Mouse (Mus musculus) ovary, postnatal 14 days (tissue): Measurements from ENCODE around the gene Scube2.

ENCODE experiments used
- DNase-seq: peaks from one replicate; pipeline ENCODE4 v3.0.0; 2022; ENCODE audit warnings: low spot score

The Scube2 gene

DNA sequence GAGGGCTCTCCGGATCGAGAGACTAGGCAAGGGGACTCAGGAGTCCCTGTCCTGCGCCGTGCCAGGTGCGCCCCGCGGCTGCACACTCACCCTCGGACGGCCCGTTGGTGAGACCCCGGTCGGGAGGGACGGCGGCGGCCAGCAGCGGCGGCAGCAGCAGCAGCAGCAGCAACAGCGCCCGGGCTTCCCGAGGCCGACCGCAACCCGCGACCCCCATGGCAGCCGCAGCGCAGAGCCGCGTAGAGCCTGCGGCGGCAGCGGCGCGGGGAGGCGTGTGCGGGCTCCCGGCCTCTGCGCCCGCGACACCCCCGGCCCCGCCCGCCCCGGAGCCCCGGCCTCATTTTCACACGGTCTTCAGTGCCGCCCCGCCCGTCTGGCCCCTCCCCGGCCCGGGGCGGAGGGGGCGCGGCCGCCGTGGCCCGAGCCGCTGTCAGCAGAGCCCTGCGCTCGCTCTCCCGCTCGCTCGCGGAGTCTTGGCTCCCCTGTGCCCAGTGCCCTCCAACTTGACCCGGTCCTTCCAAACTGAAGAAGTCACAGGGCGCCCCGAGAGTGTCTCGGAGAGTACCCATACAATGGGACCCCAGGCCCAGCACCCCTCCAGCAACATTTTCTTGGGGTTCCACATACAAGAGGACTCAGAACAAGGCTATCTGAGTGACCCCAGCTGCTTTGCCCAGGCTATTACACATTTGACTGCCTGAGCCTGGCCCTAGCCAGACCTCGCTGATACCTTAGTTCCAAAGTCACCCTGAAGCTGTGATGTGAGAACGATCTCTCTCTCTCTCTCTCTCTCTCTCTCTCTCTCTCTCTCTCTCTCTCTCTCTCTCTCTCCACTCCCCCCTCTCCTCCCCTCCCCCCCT, at the start of gene Scube2:
TSS of gene Scube2 (minus strand) at position 310 of the 860 bp plus-strand sequence.
- no peak for DNase-seq

DNA sequence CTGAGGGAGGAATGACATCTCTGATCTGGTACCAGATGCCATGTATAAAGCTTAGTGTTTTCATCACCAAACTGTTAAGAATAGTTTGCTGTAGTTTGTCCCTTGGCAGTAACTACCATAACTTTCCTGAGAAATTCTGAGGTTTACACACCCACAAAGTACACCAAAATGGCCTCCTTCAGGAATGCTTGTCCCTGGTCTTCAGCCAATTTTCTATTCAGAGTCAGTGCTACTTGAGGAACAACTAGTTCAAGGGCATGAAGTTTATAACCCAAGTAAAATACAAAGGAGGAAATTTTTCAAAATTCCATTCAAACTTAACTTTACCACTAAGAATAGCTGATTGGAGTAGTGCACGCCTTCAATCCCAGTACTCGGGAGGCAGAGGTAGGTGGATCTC, 40.7 kb upstream of the Scube2 start:
- DNase-seq, result no peak

DNA sequence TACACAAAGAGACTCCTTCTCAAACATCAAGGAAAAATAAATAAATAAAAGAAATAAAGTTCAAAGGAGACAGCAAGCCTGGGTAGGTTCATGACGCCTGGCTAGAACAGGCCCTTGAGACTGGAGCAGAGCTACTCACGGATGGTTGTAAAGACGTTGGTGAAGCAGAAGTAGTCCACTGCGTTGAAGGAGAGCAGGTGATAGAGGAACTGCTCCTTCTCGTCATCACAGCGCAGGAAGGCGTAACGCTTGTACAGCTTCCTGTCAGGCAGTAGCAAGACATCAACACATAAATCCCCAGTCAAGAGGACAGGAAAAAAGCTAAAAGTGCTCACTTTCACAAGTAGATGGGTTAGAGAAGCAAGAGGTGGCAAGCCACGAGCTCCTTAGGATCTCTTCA, 35.4 kb upstream of the Scube2 start:
- no peak for DNase-seq

DNA sequence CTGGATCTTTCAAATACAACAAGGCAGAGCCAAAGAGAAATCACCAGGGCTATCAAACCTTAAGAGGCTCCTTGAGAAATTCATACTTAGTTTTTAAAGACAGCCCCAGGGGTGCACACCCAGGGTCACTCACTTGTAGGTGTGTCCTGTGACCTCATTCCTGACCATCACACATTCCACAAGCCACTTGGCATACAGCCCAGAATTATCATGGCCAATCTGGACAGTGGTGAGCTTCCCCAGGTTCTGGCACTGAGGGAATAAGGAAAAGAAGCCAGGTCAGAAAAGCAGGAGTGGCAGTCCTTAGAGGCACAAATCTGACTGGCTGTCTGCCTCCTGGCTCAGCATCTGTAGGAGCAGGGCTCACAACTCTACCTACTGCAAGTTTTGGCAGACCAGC, 33.4 kb upstream of the Scube2 start:
- DNase-seq, result no peak

DNA sequence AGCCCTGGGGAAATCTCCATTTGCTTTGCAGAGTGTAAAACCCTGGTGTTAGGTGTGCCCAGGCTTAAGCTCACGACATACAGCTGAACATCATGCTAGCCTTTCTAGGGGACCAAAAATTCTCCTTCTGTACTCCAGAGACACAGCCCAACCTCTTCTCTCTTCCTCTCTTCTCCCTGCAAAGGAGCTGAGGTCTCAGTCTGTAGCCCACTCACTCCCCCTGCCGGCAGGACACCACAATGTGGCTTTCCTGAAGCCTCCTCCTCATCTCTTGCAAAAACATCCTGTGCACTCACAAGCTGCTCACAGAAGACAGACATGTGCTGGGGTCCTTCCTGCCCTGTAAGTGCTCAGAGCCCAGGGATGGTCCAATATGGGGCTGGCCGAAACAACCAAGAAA, 27.1 kb upstream of the Scube2 start:
- peak; percentile 67 for DNase-seq

DNA sequence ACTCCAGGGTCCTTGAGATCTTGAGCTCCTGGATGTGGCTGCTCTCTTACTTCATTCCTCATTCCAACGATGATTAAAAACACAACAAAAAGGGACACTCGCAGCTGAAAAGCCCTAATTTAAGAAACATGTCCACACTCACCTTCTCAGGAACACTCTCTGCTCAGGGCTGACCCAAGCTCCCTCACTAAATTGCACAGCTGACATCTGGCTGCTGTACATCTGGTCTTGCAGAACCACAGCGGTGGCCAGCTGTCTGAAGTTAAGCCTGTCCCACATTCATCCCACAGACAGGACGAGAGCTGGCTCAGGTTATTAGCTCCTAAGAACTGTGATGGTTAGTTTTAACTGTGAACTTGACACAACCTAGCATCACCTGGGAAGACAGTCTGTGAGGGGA, 26.3 kb upstream of the Scube2 start:
- DNase-seq, result no peak

- no peak for DNase-seq
Observed at GRCm38 (mm10) chr7:109890256-109890655, 24.8 kb upstream of the Scube2 start.

DNA sequence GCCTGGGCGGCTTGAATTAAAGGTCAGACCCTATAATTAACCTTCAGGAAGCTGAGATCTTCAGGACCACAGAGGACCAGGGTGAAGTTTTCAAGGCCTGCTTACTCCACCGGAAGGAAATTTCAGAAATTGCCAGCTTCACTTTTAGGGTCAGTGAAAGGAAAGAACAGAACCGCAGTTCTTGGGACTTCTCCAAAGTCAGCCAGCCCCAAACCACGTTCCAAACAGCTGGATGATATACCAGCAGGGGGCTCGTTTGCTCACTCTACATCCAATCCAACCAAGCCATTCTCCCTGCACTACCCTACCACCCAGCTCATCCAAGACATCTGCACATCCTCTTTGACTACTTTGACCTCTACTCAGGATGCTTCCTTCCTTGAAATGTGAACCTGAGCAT, 23.8 kb upstream of the Scube2 start:
- DNase-seq, result no peak

- no peak for DNase-seq
Observed at GRCm38 (mm10) chr7:109886249-109886648, 20.8 kb upstream of the Scube2 start.

DNA sequence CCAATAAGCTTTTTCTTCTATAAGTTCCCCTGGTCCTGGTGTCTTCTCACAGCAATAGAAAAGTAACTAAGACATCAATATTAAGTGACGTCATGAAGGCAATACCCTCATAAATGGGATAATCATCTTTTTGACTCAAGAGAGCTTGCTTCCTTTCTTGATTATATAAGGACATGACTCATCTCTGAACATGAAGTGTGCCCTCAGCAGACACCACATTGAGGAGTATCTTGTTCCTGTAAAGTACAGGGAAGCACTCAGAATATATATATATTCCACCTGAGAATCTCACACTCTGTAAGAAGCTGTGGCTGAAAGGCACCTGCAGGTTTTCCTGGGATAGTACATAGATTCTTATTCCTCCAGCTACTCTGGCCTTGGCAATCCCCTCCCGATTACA, 17.1 kb upstream of the Scube2 start:
- no peak for DNase-seq

GRCm38 (mm10) chr7:109881561-109882099, 16.2 kb upstream of the Scube2 start:
- no peak for DNase-seq

DNA sequence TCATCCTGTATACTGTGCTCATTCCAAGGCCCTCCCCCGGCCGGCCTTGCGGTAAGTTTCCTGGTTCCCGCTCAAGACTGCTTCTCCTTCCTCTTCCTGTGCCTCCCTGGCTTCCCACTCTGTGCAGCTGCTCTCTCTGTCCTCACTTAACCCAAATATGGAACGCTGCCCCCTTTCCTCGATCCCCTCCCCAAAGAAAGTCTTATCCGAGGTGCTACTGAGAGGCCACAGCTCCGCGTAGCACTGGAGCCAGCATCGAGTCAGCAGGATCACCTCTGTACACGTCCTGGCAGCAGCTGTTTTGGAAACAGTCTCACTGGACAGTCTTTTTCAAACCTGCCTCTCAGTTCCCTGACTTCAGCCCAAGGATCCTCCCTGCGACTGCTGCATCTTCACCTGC, 13.7 kb upstream of the Scube2 start:
- DNase-seq, result no peak

DNA sequence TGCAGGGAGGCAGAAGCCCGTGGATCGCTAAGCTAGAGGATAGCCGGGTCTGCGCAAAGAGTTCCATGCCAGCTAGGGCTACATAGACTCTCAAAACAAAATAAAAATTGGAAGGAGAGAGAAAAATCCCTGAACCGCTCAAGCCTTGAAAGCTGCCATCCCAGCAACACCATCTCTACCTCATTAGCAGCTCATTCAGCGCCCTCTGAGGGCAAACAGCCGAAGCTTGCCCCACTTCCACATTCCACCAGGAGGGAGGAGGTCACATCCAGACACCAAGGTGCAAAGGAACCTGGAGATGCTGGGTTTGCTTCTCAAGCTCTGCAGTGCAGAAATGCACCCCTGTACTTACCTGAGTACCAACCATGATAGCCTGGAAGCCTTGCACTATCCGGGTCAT, 10.6 kb upstream of the Scube2 start:
- no peak for DNase-seq

DNA sequence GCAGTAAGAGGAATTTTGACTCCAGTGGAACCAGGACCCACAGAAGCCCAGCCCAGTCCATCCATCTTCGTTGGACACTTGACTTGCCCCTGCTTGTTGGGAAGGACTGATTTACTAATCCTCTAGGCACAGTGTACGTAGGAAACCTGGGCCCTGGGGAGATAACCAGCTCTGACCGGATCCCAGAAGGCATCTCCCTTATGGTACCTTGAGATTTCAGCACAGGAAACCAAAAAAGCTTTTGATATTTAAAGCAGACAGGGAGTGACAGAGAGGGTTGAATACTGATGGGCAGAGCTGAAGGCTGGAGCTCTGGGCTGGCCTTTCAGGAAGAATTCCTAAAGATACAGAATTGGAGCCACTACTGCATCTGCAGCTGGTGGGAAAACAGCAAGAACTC, 10.1 kb upstream of the Scube2 start:
- no peak for DNase-seq

- DNase-seq, result no peak
Observed at GRCm38 (mm10) chr7:109875033-109875432, 9.6 kb upstream of the Scube2 start.

GRCm38 (mm10) chr7:109873170-109873569, 7.7 kb upstream of the Scube2 start:
- DNase-seq, result no peak

DNA sequence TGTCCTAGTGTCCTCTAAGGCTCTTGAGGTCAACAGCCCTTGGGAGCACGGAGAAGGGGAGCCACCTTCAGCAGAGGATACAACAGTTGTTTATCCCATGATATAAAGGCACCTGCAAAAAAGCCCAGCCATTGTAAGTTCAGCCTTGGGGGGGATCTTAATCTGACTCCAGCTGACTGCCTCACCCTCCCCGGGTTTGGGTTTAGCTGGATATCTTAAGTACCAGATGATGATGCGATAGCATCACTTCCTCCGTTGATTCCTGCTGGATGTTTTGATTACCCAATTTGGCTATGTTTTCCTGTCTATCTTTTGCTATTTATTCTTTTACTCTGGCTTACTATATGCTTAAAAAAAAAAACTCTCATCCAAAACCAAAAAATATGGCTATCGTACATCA, 5.8 kb upstream of the Scube2 start:
- no peak for DNase-seq

- no peak for DNase-seq
Observed at GRCm38 (mm10) chr7:109868498-109868897, 3.0 kb upstream of the Scube2 start.

- DNase-seq, result no peak
Observed at GRCm38 (mm10) chr7:109866643-109867042, 1.2 kb upstream of the Scube2 start.

DNA sequence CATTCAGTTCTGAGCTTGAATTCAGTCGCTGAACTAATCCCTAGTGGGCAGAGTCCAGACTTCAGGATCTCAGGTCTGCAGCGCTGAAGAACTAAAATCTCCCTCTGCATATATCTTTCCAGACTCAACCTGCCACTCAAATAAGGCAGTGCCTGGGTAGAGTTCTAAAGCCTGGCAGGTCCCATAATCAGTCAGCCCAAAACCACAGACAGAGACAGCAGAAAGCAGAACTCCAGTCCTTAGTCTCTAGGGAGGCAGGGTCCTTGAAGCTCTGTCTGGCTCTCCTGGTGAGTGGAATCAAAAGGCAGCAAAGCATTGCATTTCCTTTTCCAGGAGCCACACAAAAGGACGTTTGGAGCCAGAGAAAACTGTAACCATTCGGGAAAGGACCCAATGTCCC, 1.9 kb downstream of the Scube2 start:
- no peak for DNase-seq

- no peak for DNase-seq
Observed at GRCm38 (mm10) chr7:109860162-109860561, 5.3 kb downstream of the Scube2 start.

- DNase-seq, result no peak
Observed at GRCm38 (mm10) chr7:109859354-109859753, 6.1 kb downstream of the Scube2 start.

DNA sequence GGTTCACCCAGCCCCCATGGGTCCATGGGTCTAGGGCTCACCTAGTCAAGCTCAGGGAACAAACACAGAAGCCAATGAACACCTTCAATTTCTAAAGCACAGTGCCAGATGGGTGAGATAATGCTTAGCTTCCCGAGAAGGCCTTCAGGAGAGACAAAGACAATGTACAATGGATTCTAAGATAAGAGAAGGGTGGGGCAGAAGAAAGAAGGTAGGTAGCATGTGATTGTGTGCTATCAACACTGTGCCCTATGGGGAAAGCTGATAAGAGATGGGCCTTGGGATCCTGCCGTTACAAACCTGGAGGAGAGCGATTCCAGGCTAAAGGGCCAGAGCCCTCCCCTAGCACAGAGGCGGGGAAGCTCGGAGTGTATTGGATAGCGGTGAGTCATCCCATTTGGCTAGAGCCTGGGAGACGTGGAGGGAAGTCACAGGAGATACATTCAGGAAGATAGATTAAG, 12.7 kb downstream of the Scube2 start:
- no peak for DNase-seq

- no peak for DNase-seq
Observed at GRCm38 (mm10) chr7:109852017-109852416, 13.5 kb downstream of the Scube2 start.
